Mouse (Mus musculus): ENCODE measurements around the gene Meox1.

Gene Meox1

DNA sequence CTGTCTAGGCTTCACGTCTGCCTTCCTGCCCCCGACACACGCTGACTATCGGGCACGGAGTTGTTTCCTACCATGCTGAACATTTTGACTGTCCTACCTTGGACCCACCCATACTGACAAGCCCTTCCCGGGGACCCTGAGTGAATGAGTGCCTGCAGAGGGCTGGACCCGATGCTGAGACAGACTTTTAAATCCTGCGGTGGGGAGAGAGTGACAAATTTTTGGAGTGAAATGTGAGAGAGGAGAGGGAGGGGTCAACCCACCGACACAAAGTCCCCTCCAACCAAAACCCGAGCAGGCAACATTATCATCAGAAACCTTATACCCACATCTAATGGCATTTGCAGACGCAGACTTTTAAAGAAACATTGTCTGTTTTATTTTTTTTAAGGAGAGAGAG, at the start of gene Meox1:
Gene Meox1 (minus strand): TSS at position 171 of the 400 bp plus-strand sequence.
- no peak for DNase-seq (ENCODE audit: extremely low read depth, low read depth, low spot score)

DNA sequence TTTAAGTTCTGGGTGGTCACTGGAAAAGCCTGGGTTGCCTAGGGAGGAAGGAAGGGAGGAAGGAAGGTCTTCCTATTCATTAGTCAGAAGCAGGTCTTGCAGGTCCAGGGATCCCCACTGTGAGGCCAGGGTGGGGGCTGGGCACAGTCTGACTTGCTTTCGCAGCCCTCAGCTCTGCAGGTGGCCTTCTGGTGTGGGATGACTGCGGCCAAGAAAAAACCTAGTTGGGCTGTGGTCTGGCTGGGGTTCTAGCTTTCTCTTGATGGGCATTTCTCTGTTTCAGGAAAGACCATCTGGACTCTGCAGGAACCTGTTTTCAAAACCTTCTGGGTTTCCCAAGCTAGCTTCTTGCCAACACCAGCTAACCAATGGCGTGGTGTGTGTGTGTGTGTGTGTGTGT, 48.9 kb upstream of the Meox1 start:
- no peak for DNase-seq (ENCODE audit: extremely low read depth, low read depth, low spot score)

- no peak for DNase-seq (ENCODE audit: extremely low read depth, low read depth, low spot score)
Observed at GRCm38 (mm10) chr11:101937108-101937507, 42.9 kb upstream of the Meox1 start.

DNA sequence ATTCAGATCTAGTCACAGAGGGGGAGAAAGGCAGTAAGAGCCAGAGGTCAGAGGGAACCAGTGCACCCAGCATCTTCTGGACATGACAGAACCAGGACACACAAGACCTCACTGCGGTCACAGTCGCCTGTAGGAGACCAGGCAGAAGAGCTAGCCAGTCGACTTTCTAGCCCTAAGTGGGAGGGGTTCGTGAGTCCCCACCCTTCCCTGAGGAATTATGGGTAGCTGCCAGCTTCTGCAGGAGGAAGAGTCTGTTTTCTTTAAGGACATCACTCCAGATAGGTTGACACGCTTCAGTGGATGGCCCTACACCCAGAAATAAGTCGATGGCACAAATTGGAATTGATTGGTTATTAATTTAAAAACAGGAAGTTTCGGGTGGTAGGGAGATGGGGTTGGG, 42.2 kb upstream of the Meox1 start:
- DNase-seq (ENCODE audit: extremely low read depth, low read depth, low spot score) = no peak

DNA sequence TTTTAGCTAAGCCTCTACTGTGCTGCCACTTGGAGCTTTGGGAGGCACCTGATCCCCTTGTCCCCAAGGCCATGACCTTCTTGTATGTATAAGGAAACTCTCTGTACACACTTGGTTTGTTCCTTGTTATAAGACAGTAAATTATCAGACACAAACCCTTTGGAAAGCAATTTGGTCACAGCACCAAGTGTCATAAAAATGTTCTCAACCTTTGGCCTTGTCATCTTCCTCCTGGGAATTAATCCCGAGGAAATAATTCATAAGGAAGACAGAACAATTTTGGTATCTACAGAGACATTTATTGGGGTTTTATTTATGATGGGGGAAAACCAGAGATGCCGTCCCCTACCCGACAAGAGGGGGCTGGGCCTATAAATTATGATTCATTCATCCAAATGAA, 41.6 kb upstream of the Meox1 start:
- no peak for DNase-seq (ENCODE audit: extremely low read depth, low read depth, low spot score)

- DNase-seq (ENCODE audit: extremely low read depth, low read depth, low spot score) = no peak
Observed at GRCm38 (mm10) chr11:101931978-101932377, 37.8 kb upstream of the Meox1 start.

DNA sequence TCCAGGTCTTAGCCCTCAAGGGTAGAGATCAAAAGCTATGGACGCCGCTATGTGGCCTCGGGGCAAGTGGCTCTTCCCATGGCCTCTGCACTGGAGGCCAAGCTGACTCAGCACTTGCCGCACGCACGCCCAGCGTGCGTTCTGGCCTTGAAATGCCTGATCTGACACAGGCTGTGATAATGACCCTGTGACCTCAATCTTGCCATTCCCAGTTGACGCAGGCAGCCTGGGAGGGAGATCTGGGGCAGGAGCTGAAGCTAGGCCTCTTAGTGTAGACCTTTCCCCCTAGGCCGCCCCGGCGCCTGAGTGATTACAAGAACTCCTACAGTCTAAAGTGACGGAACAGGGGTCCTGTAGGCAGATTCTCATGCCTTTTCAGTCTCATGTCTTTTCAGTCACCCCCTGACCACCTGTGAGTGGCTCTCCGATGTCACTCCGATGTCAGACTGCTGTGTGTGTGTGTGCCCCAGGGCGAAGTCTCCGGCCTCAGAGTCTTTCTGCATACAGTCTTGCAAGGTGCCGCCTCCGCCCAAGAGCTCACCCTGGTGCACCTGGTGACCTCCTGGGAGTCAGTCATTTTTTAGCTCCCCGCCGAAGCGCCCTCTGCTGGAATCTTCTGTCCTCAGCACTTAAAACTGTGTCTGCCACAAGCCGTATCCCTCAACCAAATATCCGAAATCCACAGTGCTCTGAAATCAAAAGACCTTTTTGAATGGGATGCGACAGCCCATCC, 34.0 kb upstream of the Meox1 start:
- DNase-seq (ENCODE audit: extremely low read depth, low read depth, low spot score) = no peak

- no peak for DNase-seq (ENCODE audit: extremely low read depth, low read depth, low spot score)
Observed at GRCm38 (mm10) chr11:101926951-101927589, 32.9 kb upstream of the Meox1 start.

GRCm38 (mm10) chr11:101925636-101926035, 31.5 kb upstream of the Meox1 start:
- DNase-seq (ENCODE audit: extremely low read depth, low read depth, low spot score) = no peak

GRCm38 (mm10) chr11:101924441-101924976, 30.3 kb upstream of the Meox1 start:
- DNase-seq (ENCODE audit: extremely low read depth, low read depth, low spot score) = no peak

DNA sequence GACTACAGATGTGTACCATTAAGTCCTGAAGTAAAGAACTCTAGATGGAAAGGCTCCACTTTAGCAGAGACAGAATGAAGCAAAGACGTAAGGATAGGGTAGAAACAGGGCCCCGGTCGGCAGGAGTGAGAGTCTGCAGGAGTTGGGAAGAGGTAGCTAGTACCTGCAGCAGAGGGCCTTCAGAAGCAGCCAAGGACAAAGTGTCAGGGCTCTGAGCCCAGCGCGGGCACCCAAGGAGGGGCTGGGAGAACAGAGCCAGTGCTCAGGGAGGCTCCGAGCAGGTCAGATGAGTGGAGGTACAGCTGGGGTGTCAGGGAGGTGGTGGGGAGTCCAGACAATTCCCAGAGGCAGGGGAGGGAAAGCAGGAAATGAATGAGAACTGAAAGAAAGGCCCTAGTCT, 29.8 kb upstream of the Meox1 start:
- DNase-seq (ENCODE audit: extremely low read depth, low read depth, low spot score) = no peak

DNA sequence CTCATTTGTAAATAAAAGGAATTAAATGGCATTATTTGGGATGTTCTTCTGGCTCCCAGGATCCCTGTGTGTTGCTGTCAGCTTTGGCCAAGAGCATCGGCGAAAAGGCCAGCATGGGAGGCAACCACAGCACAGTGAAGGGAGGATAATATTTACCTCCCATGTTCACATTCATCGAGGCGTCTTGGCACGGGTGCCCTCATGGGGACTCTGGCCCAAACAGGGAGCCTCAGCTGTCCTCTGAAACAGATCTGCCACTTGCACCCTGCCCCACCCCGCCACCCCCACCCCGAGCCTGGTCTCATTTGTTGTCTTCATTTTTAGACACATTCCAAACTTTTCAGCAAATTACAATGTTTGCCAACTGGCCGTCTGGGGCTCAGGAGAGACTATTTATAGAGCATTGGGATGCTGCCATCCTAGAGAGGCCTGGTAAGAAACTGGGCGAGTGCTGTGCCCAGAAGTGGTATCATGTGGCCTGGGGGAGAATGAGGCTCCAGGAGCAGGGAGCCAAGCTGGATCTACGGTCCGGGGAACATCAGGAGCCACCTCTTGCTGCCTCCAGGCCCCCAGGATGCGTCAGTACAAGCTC, 27.3 kb upstream of the Meox1 start:
- no peak for DNase-seq (ENCODE audit: extremely low read depth, low read depth, low spot score)

DNA sequence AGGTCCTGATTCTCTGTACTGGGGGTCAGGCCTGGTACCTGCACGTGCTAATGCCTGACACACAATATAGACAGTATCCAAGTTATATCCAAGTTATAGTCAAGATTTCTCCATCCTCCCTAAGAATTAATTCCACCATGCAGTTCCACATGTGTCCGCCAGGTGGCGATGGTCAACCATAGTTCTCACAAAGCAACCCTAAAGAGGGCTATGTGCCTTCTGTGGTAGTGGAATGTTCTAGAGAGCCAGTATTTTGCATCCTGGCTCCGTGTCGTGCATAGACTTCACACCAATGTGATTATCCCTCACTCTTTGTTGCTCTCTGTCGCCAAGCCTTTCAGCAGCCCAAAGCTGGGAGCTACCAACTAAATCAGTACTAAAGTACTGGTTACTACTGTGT, 25.5 kb upstream of the Meox1 start:
- no peak for DNase-seq (ENCODE audit: extremely low read depth, low read depth, low spot score)

DNA sequence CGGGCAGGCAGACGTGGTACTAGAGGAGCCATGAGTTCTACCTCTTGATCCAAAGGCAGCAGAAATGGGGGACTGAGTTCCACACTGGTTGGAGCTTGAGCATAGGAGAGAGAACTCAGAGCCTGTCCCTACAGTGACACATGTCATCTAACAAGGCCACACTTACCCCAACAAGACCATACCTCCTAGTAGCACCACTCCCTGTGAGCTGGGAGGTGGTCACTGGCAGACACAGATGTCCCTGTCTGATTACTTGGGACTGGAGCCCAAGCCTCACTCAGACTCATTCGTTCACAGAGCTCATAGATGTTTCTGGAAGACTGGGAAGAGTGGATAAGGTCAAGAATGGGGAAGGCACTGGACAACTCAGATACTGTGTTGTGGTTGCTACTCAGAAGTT, 24.4 kb upstream of the Meox1 start:
- DNase-seq (ENCODE audit: extremely low read depth, low read depth, low spot score) = no peak

GRCm38 (mm10) chr11:101916772-101917171, 22.6 kb upstream of the Meox1 start:
- no peak for DNase-seq (ENCODE audit: extremely low read depth, low read depth, low spot score)

DNA sequence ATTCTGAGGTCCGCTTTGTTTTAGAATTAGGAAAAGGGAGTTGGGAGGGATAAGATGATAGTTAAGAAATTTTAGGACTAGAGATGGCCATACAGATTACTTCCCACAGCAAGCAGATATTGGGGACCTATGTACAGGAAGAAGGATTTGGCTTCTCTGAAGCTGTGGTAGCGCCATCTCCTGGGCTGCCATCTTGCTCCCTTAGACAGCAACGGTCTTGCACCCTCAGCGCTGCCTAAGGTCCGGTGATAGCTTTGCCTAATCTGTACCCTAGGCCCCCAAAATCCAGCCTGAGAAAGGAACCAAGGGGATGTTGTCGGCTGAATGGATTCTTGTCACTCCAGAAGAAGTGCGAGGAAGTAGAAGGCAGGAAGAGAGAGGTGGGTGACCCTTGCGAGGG, 19.4 kb upstream of the Meox1 start:
- DNase-seq (ENCODE audit: extremely low read depth, low read depth, low spot score) = no peak

- no peak for DNase-seq (ENCODE audit: extremely low read depth, low read depth, low spot score)
Observed at GRCm38 (mm10) chr11:101911855-101912579, 17.8 kb upstream of the Meox1 start.

DNA sequence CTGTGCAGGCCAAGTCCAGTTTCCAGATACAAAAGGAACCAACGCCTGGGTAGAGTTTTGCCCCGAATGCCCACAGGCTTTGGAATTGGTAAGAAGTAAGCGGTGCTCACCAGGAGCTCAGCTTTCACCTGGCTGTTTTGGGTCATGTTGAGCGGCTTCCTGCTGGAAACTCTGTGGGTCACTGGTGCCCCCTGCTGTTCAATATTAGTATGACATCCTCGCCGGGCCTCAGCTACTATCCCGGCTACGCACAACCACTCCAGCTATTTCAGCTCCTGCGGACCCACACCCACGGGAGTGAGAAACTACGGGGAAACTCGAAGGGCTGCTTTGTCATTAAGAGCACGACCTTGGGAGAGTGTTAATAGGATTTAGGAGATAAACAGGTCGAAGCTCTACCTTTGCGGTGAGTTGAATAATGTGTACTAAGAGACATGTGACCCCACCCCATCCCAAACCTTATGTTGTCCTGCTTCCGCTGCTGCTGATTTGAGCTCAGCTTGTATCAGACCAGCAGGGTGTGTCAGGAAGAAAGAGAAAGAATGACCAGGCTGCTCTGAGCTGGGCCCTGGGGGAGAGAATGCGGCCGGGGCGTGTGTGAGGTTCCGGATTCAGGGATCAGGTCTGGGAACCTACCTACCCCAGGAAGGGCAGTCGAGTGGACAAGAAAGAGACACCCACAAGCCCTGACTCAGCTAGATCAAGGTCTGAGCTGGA, 16.2 kb upstream of the Meox1 start:
- no peak for DNase-seq (ENCODE audit: extremely low read depth, low read depth, low spot score)

GRCm38 (mm10) chr11:101908777-101909176, 14.6 kb upstream of the Meox1 start:
- DNase-seq (ENCODE audit: extremely low read depth, low read depth, low spot score) = no peak

DNA sequence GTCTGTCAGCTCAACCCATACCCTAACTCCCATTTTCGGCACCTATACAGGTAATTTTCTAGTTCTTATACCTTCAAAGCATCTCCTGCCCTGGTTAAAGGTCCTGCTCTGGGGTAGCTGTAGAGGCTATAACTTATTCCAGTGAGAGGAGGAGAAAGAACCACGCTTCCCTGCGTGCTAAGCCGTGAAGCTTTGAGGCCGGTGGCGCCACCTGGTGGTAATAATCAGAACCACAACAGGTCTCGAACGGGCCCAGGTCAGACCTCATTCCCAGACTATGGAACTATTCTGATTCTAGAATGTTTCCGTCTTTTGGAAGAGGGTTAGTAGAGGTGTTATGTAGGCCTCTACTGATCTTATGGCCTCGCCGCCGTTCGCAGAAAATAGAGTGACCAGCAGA, 10.9 kb upstream of the Meox1 start:
- no peak for DNase-seq (ENCODE audit: extremely low read depth, low read depth, low spot score)

GRCm38 (mm10) chr11:101901309-101901708, 7.1 kb upstream of the Meox1 start:
- no peak for DNase-seq (ENCODE audit: extremely low read depth, low read depth, low spot score)
